Mouse (Mus musculus) neural tube, embryonic 14.5 days (tissue): ENCODE measurements around the gene Ugt1a6b. TPM values are rescaled to one million over a fixed set of nuclear protein-coding genes. Genes with fewer than 3 reads are reported as not detected.
"Not testable (repeated sequence)": the region's sequence is repeated elsewhere in the genome, so short reads cannot be mapped to it uniquely, and the experiment has no call there.

Experiments
- ATAC-seq: fragments of 200-750 bp; cut with Nextera tagmentation; 2 replicates; pipeline ENCODE4 v1.8.0; 2017; ENCODE audit warnings: low read depth, mild to moderate bottlenecking, moderate TSS enrichment, moderate library complexity
- H3K27ac ChIP-seq: fragments of 300-500 bp; sonication (generic); 2 replicates; pipeline ENCODE4 v1.5.1; 2014; ENCODE audit warnings: low read depth, mild to moderate bottlenecking, control low read depth, low read length, moderate library complexity, mixed read lengths
- H3K27me3 ChIP-seq: fragments of 300-500 bp; sonication (generic); 2 replicates; pipeline ENCODE4 v1.6.1; 2014; ENCODE audit warnings: low read length; ENCODE audit not compliant: control insufficient read depth, insufficient read depth
- H3K36me3 ChIP-seq: fragments of 300-500 bp; sonication (generic); 2 replicates; pipeline ENCODE4 v1.6.1; 2014; ENCODE audit warnings: low read length, mixed read lengths; ENCODE audit not compliant: control insufficient read depth, insufficient read depth
- H3K4me1 ChIP-seq: fragments of 300-500 bp; sonication (generic); 2 replicates; pipeline ENCODE4 v1.6.1; 2014; ENCODE audit warnings: low read length; ENCODE audit not compliant: control insufficient read depth, insufficient read depth
- H3K4me2 ChIP-seq: fragments of 300-500 bp; sonication (generic); 2 replicates; pipeline ENCODE4 v1.6.1; 2014; ENCODE audit warnings: mild to moderate bottlenecking, low read depth, low read length, control low read depth
- H3K4me3 ChIP-seq: fragments of 300-500 bp; sonication (generic); 2 replicates; pipeline ENCODE4 v1.5.1; 2014; ENCODE audit warnings: low read depth, low read length, control low read depth, mixed read lengths
- H3K9ac ChIP-seq: fragments of 300-500 bp; sonication (generic); replicated peaks from 2 replicates; pipeline ENCODE4 v1.6.1; 2014; ENCODE audit warnings: low read depth, mild to moderate bottlenecking, control low read depth, low read length, mixed read lengths
- H3K9me3 ChIP-seq: fragments of 300-500 bp; sonication (generic); 2 replicates; pipeline ENCODE4 v1.6.1; 2016; ENCODE audit warnings: low read length; ENCODE audit not compliant: control insufficient read depth
- WGBS: fragments of 180-500 bp; shearing (Covaris S2); extraction: QIAGEN DNeasy Blood & Tissue Kit; methylation state at CpG from one replicate; pipeline ENCODE4 v1.1.7; 2014; 5-methylcytosine and 5-hydroxymethylcytosine counted together
- polyA plus RNA-seq: library from polyadenylated mRNA; unstranded; fragments of >200 nt; fragmentation: Nextera tagmentation; extraction: Ambion mirVana; gene quantifications from 2 replicates; pipeline ENCODE4 v1.2.1, GENCODE M21; 2014

Ugt1a6b gene
- polyA plus RNA-seq, result not detected in 2 replicates

- not testable (repeated sequence) for ATAC-seq, H3K9me3 ChIP-seq, H3K36me3 ChIP-seq, H3K9ac ChIP-seq, H3K4me1 ChIP-seq, H3K4me3 ChIP-seq, H3K4me2 ChIP-seq, H3K27ac ChIP-seq, H3K27me3 ChIP-seq
- 86% methylated on average over 3 of the region's 3 CpGs for WGBS
Observed at GRCm38 (mm10) chr1:88103019-88103418, at the start of gene Ugt1a6b. Ugt1a6b (plus strand) TSS chr1:88103252.

DNA sequence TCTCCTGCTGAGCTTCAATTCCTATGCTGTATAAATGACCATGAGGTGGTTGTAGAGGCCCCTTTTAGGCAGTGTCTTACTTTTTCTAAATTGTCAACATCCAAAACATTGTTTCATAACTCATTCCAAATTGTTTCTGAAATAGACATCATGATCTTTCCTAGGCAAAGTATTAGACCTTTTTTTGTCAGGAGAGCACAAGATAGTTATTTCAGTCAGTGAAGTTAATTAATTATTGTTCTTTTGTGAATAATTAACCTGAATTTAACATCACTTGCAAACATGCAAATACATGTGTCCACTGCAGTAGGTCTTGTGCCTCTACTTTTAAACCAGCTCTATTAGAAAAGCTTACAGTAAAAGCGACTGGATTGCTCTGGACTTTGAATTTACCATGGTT lies 48.0 kb upstream of the Ugt1a6b start, which contains the start of gene Ugt1a10:
Gene Ugt1a10 (plus strand): TSS at position 301 of the 400 bp plus-strand sequence.
- WGBS, result 88% methylated on average over 1 of the region's 1 CpGs
- Histone ChIP-seq H3K9me3 (no peaks in the 10 kb centered on the region), H3K4me3 (no peak within 1 kb of the TSS), H3K9ac (no peak within 1 kb of the TSS), H3K4me2 (no peak within 1 kb of the TSS), H3K4me1 (no peaks in the 10 kb centered on the region), H3K27ac (no peak within 1 kb of the TSS), H3K36me3 (no peaks in the 10 kb centered on the region), H3K27me3 (no peaks in the 10 kb centered on the region)
- ATAC-seq, result no peak

GRCm38 (mm10) chr1:88066472-88067102 lies 36.5 kb upstream of the Ugt1a6b start:
- not testable (repeated sequence) for H3K27me3 ChIP-seq, ATAC-seq, H3K4me1 ChIP-seq, H3K9ac ChIP-seq, H3K9me3 ChIP-seq, H3K4me2 ChIP-seq, H3K36me3 ChIP-seq, H3K4me3 ChIP-seq, H3K27ac ChIP-seq
- WGBS, result 67% methylated on average over 1 of the region's 2 CpGs

GRCm38 (mm10) chr1:88070495-88070894 lies 32.6 kb upstream of the Ugt1a6b start, which contains the start of gene Ugt1a9:
Ugt1a9 (plus strand) TSS chr1:88070800.
- Histone ChIP-seq H3K4me2 (no peak within 1 kb of the TSS), H3K27ac (no peak within 1 kb of the TSS), H3K4me3 (no peak within 1 kb of the TSS), H3K27me3 (no peaks in the 10 kb centered on the region), H3K36me3 (no peaks in the 10 kb centered on the region), H3K4me1 (no peaks in the 10 kb centered on the region), H3K9me3 (no peaks in the 10 kb centered on the region), H3K9ac (no peak within 1 kb of the TSS)
- WGBS, result 82% methylated on average over 2 of the region's 2 CpGs
- ATAC-seq, result no peak

- 86% methylated on average over 4 of the region's 4 CpGs for WGBS
- Histone ChIP-seq H3K9me3 (no peaks in the 10 kb centered on the region), H3K4me1 (no peaks in the 10 kb centered on the region), H3K4me2 (no peak overlapping the region), H3K27me3 (no peaks in the 10 kb centered on the region), H3K27ac (no peak overlapping the region), H3K4me3 (no peak overlapping the region), H3K9ac (no peak overlapping the region), H3K36me3 (no peaks in the 10 kb centered on the region)
- ATAC-seq, result no peak
Observed at GRCm38 (mm10) chr1:88070902-88071301, 32.1 kb upstream of the Ugt1a6b start.

GRCm38 (mm10) chr1:88074471-88074870 lies 28.6 kb upstream of the Ugt1a6b start:
- ATAC-seq, result no peak
- no peak overlapping the region for H3K4me2 ChIP-seq
- no peaks in the 10 kb centered on the region for H3K27me3 ChIP-seq
- no peaks in the 10 kb centered on the region for H3K4me1 ChIP-seq
- H3K9ac ChIP-seq, result no peak overlapping the region
- WGBS, result 86% methylated on average over 2 of the region's 2 CpGs
- H3K4me3 ChIP-seq, result no peak overlapping the region
- H3K27ac ChIP-seq, result no peak overlapping the region
- no peaks in the 10 kb centered on the region for H3K9me3 ChIP-seq
- no peaks in the 10 kb centered on the region for H3K36me3 ChIP-seq

DNA sequence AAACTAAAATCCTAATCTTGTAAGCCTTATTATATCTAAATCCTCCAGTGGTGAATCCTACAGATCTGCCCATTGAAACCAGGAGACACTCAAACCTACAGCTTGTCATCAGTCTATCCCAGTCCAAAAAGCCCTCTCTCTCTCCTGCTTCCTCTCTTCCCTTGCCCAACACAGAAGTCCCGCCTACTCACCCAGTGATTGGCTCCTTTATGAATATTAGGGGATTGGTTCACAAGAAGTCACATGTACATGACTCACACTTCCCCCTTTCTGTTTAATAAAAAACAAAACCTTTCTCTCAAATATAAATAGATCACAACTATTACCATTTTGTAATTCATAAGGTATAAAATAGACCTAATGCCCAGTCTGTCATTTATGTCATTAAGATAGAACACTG lies 25.9 kb upstream of the Ugt1a6b start:
- Histone ChIP-seq H3K4me3 (no peak overlapping the region), H3K9ac (no peak overlapping the region), H3K4me1 (no peaks in the 10 kb centered on the region), H3K27me3 (no peaks in the 10 kb centered on the region), H3K36me3 (no peaks in the 10 kb centered on the region), H3K9me3 (no peaks in the 10 kb centered on the region), H3K4me2 (no peak overlapping the region), H3K27ac (no peak overlapping the region)
- no peak for ATAC-seq
- WGBS, result 88% methylated on average over 1 of the region's 1 CpGs

GRCm38 (mm10) chr1:88081670-88082069 lies 21.4 kb upstream of the Ugt1a6b start:
- Histone ChIP-seq H3K36me3 (no peaks in the 10 kb centered on the region), H3K4me1 (no peaks in the 10 kb centered on the region), H3K4me2 (no peak overlapping the region), H3K9me3 (no peaks in the 10 kb centered on the region), H3K27me3 (no peaks in the 10 kb centered on the region), H3K4me3 (no peak overlapping the region), H3K9ac (no peak overlapping the region), H3K27ac (no peak overlapping the region)
- ATAC-seq, result no peak
- WGBS, result 93% methylated on average over 1 of the region's 1 CpGs

DNA sequence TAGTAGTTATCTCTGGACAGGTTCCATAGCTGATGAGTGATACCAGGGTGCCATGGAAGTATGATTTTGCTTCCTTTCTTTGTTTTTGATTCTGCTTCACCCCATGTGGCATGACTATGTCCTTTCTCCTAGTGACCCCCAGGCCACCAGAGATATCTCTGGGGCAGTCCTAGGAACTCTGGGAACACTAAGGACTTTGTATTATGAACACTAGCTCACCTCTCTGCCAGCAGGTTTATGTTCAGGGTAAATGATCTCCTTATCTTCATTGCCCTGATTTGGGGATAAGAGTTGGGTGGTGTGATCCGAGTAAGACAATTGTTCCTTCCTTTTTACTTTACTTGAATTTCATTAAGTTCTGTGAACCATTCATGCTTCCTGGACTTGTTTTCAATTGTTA lies 16.9 kb upstream of the Ugt1a6b start:
- H3K27me3 ChIP-seq, result no peaks in the 10 kb centered on the region
- WGBS, result 86% methylated on average over 1 of the region's 1 CpGs
- no peaks in the 10 kb centered on the region for H3K4me1 ChIP-seq
- H3K9ac ChIP-seq, result no peak overlapping the region
- no peaks in the 10 kb centered on the region for H3K36me3 ChIP-seq
- no peak overlapping the region for H3K27ac ChIP-seq
- ATAC-seq, result no peak
- H3K4me2 ChIP-seq, result no peak overlapping the region
- H3K9me3 ChIP-seq, result no peaks in the 10 kb centered on the region
- no peak overlapping the region for H3K4me3 ChIP-seq
